In the genomic region with DNA sequence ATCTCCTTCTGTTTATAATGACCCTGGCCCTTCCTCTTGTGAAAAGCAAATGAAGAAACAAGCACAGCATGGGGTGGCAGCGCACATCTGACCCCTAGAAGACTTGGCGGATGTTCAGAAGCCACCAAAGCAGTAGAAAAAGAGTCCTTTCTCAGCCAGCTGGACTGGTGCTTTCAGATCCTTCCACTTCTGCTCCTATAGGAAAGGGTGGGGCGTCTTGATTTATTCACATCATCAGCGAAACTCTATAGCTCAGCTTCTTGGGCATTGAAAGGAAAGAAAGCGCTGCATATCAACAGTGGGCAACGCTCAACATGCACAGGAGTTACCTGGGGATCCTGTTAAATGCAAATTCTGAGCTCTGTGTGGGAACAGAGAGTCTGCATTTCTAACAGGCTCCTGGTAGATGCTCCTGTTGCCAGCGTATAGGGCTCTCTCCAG, we compare ENCODE assay signal across 10 mouse cellular contexts.
DNase-seq lines count a peak whose midpoint lies in the region; ATAC-seq and TF ChIP-seq lines count a peak whose summit lies in the region.
"Had no signal": no experiment of that assay in that cellular context is flagged by ENCODE, and none has a peak within 500 bp of the region (broad histone marks: within the 10 kb centered on the region; RNA-seq: fewer than 3 reads in every experiment).

No protein-coding gene starts in this region.

- 27% methylated on average over 7 of the region's 7 CpGs for WGBS in kidney, adult 2 months
- 30% methylated on average over 7 of the region's 7 CpGs for WGBS in kidney, embryonic 14.5 days
- 5% methylated on average over 7 of the region's 7 CpGs for WGBS in hindbrain, postnatal 0 days
- 16% methylated on average over 7 of the region's 7 CpGs for WGBS in neural tube, embryonic 13.5 days

- no peak overlapping the region for H3K4me2 ChIP-seq in kidney, embryonic 14.5 days (replicated peaks; ENCODE audit: low read depth, low read length)
- H3K4me2 ChIP-seq in hindbrain, postnatal 0 days (ENCODE audit: low read depth, low read length) = peak overlapping the region; percentile 50
- peak overlapping the region; percentile 37 for H3K4me2 ChIP-seq in neural tube, embryonic 13.5 days
- H3K4me2 ChIP-seq: embryonic facial prominence, embryonic 12.5 days; heart, embryonic 13.5 days had no signal

- DNase-seq in kidney, adult 2 months = peak; percentile 20
- DNase-seq in embryo, embryonic 10.5 days (ENCODE audit: low spot score) = peak; percentile 35
- DNase-seq in hindbrain, postnatal 0 days (ENCODE audit: low spot score) = peak; percentile 51
- no peak for DNase-seq in frontal cortex, postnatal 25 days (ENCODE audit: low spot score in 2 of 2)
- no peak for DNase-seq in layer of hippocampus, adult 8-10 months (ENCODE audit: low spot score in 2 of 2)
- DNase-seq in frontal cortex, adult 2 months (ENCODE audit: extremely low spot score in 1 of 2, low spot score in 1 of 2) = no peak

- H3K4me3 ChIP-seq in kidney, adult 2 months (ENCODE audit: insufficient read depth, low read depth, low read length) = no peak overlapping the region
- H3K4me3 ChIP-seq in kidney, embryonic 14.5 days (ENCODE audit: low read length) = no peak overlapping the region
- 0 out of 2 replicates have a peak overlapping the region, but pooled peaks have one; percentile 14 for H3K4me3 ChIP-seq in hindbrain, postnatal 0 days (ENCODE audit: low read length)
- H3K4me3 ChIP-seq in neural tube, embryonic 13.5 days = no peak overlapping the region
- H3K4me3 ChIP-seq: embryonic facial prominence, embryonic 12.5 days; heart, embryonic 13.5 days had no signal

- ATAC-seq in kidney, embryonic 14.5 days (ENCODE audit: low FRiP score, low TSS enrichment) = no peak
- peak; percentile 49; the same call in 1 of the 2 replicates for ATAC-seq in hindbrain, postnatal 0 days
- ATAC-seq in neural tube, embryonic 13.5 days (ENCODE audit: low read depth) = no peak

- TF ChIP-seq POLR2A in kidney, adult 2 months (IDR thresholded peaks at IDR 0.05; ENCODE audit: low read depth, low read length) = no peak

- no peaks in the 10 kb centered on the region for H3K4me1 ChIP-seq in kidney, adult 2 months (ENCODE audit: control insufficient read depth, insufficient read depth, low read length)
- no peaks in the 10 kb centered on the region for H3K4me1 ChIP-seq in kidney, embryonic 14.5 days (ENCODE audit: control insufficient read depth, insufficient read depth, low read length)
- H3K4me1 ChIP-seq in hindbrain, postnatal 0 days (ENCODE audit: insufficient read depth, low read length) = peaks cover 5% of the 10 kb centered on the region
- H3K4me1 ChIP-seq in neural tube, embryonic 13.5 days (replicated peaks) = peaks cover 6% of the 10 kb centered on the region; the same call in 1 of the 2 replicates
- H3K4me1 ChIP-seq: embryonic facial prominence, embryonic 12.5 days; heart, embryonic 13.5 days had no signal

- no peaks in the 10 kb centered on the region for H3K36me3 ChIP-seq in kidney, adult 2 months (ENCODE audit: control insufficient read depth, insufficient read depth, low read length)
- H3K36me3 ChIP-seq in kidney, embryonic 14.5 days (ENCODE audit: control insufficient read depth, insufficient read depth, low read length) = no peaks in the 10 kb centered on the region
- no peaks in the 10 kb centered on the region for H3K36me3 ChIP-seq in hindbrain, postnatal 0 days (ENCODE audit: insufficient read depth, low read length)
- H3K36me3 ChIP-seq in neural tube, embryonic 13.5 days = no peaks in the 10 kb centered on the region
- H3K36me3 ChIP-seq: embryonic facial prominence, embryonic 12.5 days; heart, embryonic 13.5 days had no signal

- TF ChIP-seq CTCF in kidney, adult 2 months (conservative IDR thresholded peaks at IDR 0.05; ENCODE audit: insufficient read depth, insufficient read length, low read depth, low read length) = no peak
- TF ChIP-seq CTCF in hindbrain, postnatal 0 days (IDR thresholded peaks at IDR 0.05; ENCODE audit: low read depth) = no peak

- H3K27me3 ChIP-seq in kidney, adult 2 months (replicated peaks; ENCODE audit: control insufficient read depth, insufficient read depth, low read length) = no peaks in the 10 kb centered on the region
- H3K27me3 ChIP-seq in kidney, embryonic 14.5 days (ENCODE audit: control insufficient read depth, insufficient read depth, low read length) = no peaks in the 10 kb centered on the region
- H3K27me3 ChIP-seq in hindbrain, postnatal 0 days (ENCODE audit: insufficient read depth, low read length) = no peaks in the 10 kb centered on the region
- no peaks in the 10 kb centered on the region for H3K27me3 ChIP-seq in neural tube, embryonic 13.5 days
- H3K27me3 ChIP-seq: embryonic facial prominence, embryonic 12.5 days; heart, embryonic 13.5 days had no signal

- no peak overlapping the region for H3K27ac ChIP-seq in kidney, adult 2 months (ENCODE audit: insufficient read depth, low read depth, low read length)
- no peak overlapping the region for H3K27ac ChIP-seq in kidney, embryonic 14.5 days (ENCODE audit: low read depth, low read length)
- H3K27ac ChIP-seq in hindbrain, postnatal 0 days = peak overlapping the region; percentile 20; the same call in 1 of the 2 replicates
- H3K27ac ChIP-seq in neural tube, embryonic 13.5 days (replicated peaks) = no peak overlapping the region
- H3K27ac ChIP-seq: embryonic facial prominence, embryonic 12.5 days; heart, embryonic 13.5 days had no signal

- no peaks in the 10 kb centered on the region for H3K9me3 ChIP-seq in kidney, embryonic 14.5 days (ENCODE audit: control insufficient read depth, low read length)
- H3K9me3 ChIP-seq in hindbrain, postnatal 0 days (ENCODE audit: low read length) = no peaks in the 10 kb centered on the region
- no peaks in the 10 kb centered on the region for H3K9me3 ChIP-seq in neural tube, embryonic 13.5 days
- H3K9me3 ChIP-seq: embryonic facial prominence, embryonic 12.5 days; heart, embryonic 13.5 days had no signal

- no peak overlapping the region for H3K9ac ChIP-seq in kidney, embryonic 14.5 days (ENCODE audit: low read depth, low read length)
- no peak overlapping the region for H3K9ac ChIP-seq in hindbrain, postnatal 0 days (replicated peaks; ENCODE audit: low read length)
- no peak overlapping the region for H3K9ac ChIP-seq in neural tube, embryonic 13.5 days
- H3K9ac ChIP-seq: embryonic facial prominence, embryonic 12.5 days; heart, embryonic 13.5 days had no signal

Comparison
In these comparisons a context has a peak if more than half of its experiments do, and no peak if none do; other contexts are left out.
1. DNase-seq: peak in kidney, adult 2 months (single experiment), embryo, embryonic 10.5 days (single experiment) and hindbrain, postnatal 0 days (single experiment); none in frontal cortex, postnatal 25 days (0 of 2), layer of hippocampus, adult 8-10 months (0 of 2) and frontal cortex, adult 2 months (0 of 2).